Mouse (Mus musculus): Measurements from ENCODE around the gene Exoc6. TPM values are rescaled to one million over a fixed set of nuclear protein-coding genes. Genes with fewer than 3 reads are reported as not detected.

The Exoc6 gene
- polyA plus RNA-seq, 1 experiment, result 3.3 TPM

DNA sequence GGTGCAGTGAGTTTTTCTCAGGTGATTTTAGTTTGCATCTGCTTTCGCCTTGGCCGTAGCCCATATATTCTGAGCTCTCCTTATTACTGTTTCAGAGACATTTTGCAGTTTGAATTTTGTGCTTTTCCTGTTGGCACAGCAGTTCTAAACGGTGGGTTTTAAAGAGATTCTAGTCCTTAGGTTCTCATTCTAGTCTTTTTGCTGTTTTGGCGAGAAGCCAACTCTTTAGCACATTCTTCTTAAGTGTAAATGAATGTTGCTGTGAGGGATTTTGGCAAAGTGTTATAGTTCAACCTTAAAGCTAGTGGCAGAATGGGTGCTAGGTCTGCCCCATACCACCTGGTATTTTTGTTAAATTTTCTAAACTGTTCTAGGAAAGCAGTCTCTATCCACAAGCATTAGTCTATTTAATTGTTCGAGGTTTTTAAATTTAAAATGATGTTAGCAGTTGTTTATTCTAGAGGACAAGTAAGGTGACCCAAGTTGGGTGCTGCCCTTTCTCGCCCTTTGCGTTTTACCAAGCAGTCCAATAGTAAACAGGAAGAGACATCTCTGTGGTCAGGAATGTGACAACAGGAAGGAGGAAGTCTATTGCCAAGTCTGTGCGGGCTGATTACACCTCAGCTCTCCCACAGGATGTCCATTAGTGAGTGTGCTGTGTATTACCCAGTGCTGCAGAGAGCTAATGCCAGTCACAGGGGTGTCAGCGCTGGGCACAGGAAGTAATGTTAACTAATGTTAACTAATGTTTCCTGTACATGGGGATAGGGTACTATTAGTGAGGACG lies 11.1 kb downstream of the Exoc6 start:
- Histone ChIP-seq H3K4me1 (ENCODE audit: control insufficient read depth, insufficient read depth, low read length) (no peaks in the 10 kb centered on the region; the same call in 1 of the 2 replicates), H3K4me3 (ENCODE audit: control insufficient read depth, low read depth, low read length) (no peak overlapping the region), H3K27me3 (ENCODE audit: control insufficient read depth, insufficient read depth, low read length) (no peaks in the 10 kb centered on the region), H3K36me3 (ENCODE audit: control insufficient read depth, insufficient read depth, low read length) (no peaks in the 10 kb centered on the region), H3K27ac (ENCODE audit: control insufficient read depth, insufficient read depth, low read depth, low read length) (no peak overlapping the region)
- TF ChIP-seq POLR2A (IDR thresholded peaks at IDR 0.05; ENCODE audit: control insufficient read depth, low read depth, low read length) (no peak), CTCF (IDR thresholded peaks at IDR 0.05; ENCODE audit: control insufficient read depth, insufficient read depth, insufficient replicate concordance, low read depth, low read length) (no peak)

DNA sequence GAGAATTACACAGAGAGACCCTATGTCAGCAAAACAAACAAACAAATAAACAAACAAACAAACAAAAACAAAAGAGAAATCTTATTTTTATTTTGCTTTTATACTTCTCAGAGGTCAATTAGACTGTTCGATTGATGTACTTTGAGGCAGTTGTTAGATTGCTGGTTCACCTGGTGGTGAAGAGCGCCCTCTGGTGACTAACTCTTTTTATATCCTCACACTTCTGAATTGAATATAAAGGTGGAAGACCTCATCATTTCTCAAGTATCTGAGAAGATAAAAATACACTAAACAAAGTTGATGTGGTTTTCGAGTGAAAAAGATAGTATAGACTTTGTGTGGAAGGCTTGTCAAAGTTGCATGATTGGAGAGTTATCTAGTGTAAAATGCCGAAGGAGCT lies 13.5 kb downstream of the Exoc6 start:
- H3K27me3 ChIP-seq (ENCODE audit: control insufficient read depth, insufficient read depth, low read length), result no peaks in the 10 kb centered on the region
- H3K36me3 ChIP-seq (ENCODE audit: control insufficient read depth, insufficient read depth, low read length), result no peaks in the 10 kb centered on the region
- H3K27ac ChIP-seq (ENCODE audit: control insufficient read depth, insufficient read depth, low read depth, low read length), result no peak overlapping the region
- TF ChIP-seq CTCF (IDR thresholded peaks at IDR 0.05; ENCODE audit: control insufficient read depth, insufficient read depth, insufficient replicate concordance, low read depth, low read length), result peak; percentile 29; the same call in 1 of the 2 replicates
- TF ChIP-seq POLR2A (IDR thresholded peaks at IDR 0.05; ENCODE audit: control insufficient read depth, low read depth, low read length), result no peak
- H3K4me1 ChIP-seq (ENCODE audit: control insufficient read depth, insufficient read depth, low read length), result no peaks in the 10 kb centered on the region
- no peak overlapping the region for H3K4me3 ChIP-seq (ENCODE audit: control insufficient read depth, low read depth, low read length)

GRCm38 (mm10) chr19:37565806-37566205 lies 15.6 kb downstream of the Exoc6 start:
- TF ChIP-seq CTCF (IDR thresholded peaks at IDR 0.05; ENCODE audit: control insufficient read depth, insufficient read depth, insufficient replicate concordance, low read depth, low read length) (no peak), POLR2A (IDR thresholded peaks at IDR 0.05; ENCODE audit: control insufficient read depth, low read depth, low read length) (no peak)
- Histone ChIP-seq H3K36me3 (ENCODE audit: control insufficient read depth, insufficient read depth, low read length) (no peaks in the 10 kb centered on the region), H3K4me3 (ENCODE audit: control insufficient read depth, low read depth, low read length) (no peak overlapping the region), H3K27ac (ENCODE audit: control insufficient read depth, insufficient read depth, low read depth, low read length) (no peak overlapping the region), H3K4me1 (ENCODE audit: control insufficient read depth, insufficient read depth, low read length) (no peaks in the 10 kb centered on the region), H3K27me3 (ENCODE audit: control insufficient read depth, insufficient read depth, low read length) (no peaks in the 10 kb centered on the region)

GRCm38 (mm10) chr19:37569186-37569754 lies 19.1 kb downstream of the Exoc6 start:
- H3K27me3 ChIP-seq (ENCODE audit: control insufficient read depth, insufficient read depth, low read length), result no peaks in the 10 kb centered on the region
- H3K27ac ChIP-seq (ENCODE audit: control insufficient read depth, insufficient read depth, low read depth, low read length), result no peak overlapping the region
- H3K36me3 ChIP-seq (ENCODE audit: control insufficient read depth, insufficient read depth, low read length), result no peaks in the 10 kb centered on the region
- TF ChIP-seq POLR2A (IDR thresholded peaks at IDR 0.05; ENCODE audit: control insufficient read depth, low read depth, low read length) (no peak), CTCF (IDR thresholded peaks at IDR 0.05; ENCODE audit: control insufficient read depth, insufficient read depth, insufficient replicate concordance, low read depth, low read length) (no peak)
- H3K4me1 ChIP-seq (ENCODE audit: control insufficient read depth, insufficient read depth, low read length), result no peaks in the 10 kb centered on the region
- H3K4me3 ChIP-seq (ENCODE audit: control insufficient read depth, low read depth, low read length), result no peak overlapping the region

DNA sequence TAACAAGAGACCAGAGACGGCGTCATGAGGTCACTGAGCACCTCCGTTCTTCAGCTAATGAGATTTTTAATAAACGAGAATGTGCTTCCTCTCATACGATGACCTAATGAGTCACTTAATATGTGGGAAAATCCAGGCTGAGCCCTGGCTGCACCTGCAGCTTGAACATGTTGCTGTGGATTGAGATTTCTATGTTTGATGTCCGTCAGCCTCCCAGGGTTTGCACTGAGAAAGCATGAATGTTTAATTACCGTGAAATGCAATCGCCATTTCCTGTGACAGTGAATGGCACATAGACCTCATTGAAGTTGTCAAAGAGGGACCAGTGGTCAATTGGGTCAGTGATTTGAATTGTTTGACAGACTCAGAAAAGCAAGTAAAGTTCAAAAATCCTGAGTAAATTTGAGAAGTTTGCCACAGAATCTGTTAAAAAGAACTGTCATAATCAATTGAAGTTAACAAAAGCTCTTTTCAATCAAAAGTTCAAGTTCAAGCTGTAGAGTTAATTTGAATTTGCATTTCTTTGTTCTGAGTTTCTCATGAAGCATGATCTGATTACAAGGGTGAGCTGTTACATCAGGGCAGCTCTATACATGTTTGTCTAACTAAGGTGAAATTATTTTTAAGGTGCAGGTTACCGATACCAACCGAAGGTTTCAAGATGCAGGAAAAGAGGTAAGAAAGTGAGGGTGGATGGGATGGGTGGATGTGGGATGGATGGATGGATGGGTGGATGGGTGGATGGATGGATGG lies 20.9 kb downstream of the Exoc6 start:
- TF ChIP-seq POLR2A (IDR thresholded peaks at IDR 0.05; ENCODE audit: control insufficient read depth, low read depth, low read length) (no peak), CTCF (IDR thresholded peaks at IDR 0.05; ENCODE audit: control insufficient read depth, insufficient read depth, insufficient replicate concordance, low read depth, low read length) (no peak)
- H3K4me3 ChIP-seq (ENCODE audit: control insufficient read depth, low read depth, low read length), result no peak overlapping the region
- no peak overlapping the region for H3K27ac ChIP-seq (ENCODE audit: control insufficient read depth, insufficient read depth, low read depth, low read length)
- no peaks in the 10 kb centered on the region for H3K36me3 ChIP-seq (ENCODE audit: control insufficient read depth, insufficient read depth, low read length)
- H3K4me1 ChIP-seq (ENCODE audit: control insufficient read depth, insufficient read depth, low read length), result no peaks in the 10 kb centered on the region
- H3K27me3 ChIP-seq (ENCODE audit: control insufficient read depth, insufficient read depth, low read length), result no peaks in the 10 kb centered on the region

DNA sequence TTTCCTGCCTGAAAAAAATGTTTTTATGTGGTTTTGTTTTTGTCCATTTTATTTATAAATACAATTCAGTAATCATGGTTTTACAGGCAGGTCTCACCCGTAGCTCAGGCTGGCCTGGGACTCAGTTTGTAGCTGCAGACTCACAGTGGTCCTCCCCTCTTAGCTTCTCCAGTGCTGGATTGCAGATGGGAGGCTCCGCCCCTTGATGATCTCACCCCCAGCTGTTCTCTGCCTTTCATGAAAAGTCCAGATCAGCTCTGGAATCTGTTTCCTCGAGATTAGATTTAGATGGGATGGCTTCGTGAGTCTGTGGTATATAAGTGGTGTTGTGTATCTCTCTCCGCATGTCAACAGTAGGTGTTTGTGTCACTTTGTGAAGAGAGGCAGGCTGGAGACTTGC lies 24.6 kb downstream of the Exoc6 start:
- H3K27me3 ChIP-seq (ENCODE audit: control insufficient read depth, insufficient read depth, low read length), result no peaks in the 10 kb centered on the region
- H3K4me1 ChIP-seq (ENCODE audit: control insufficient read depth, insufficient read depth, low read length), result no peaks in the 10 kb centered on the region
- no peak overlapping the region for H3K4me3 ChIP-seq (ENCODE audit: control insufficient read depth, low read depth, low read length)
- no peaks in the 10 kb centered on the region for H3K36me3 ChIP-seq (ENCODE audit: control insufficient read depth, insufficient read depth, low read length)
- no peak overlapping the region for H3K27ac ChIP-seq (ENCODE audit: control insufficient read depth, insufficient read depth, low read depth, low read length)
- no peak for TF ChIP-seq CTCF (IDR thresholded peaks at IDR 0.05; ENCODE audit: control insufficient read depth, insufficient read depth, insufficient replicate concordance, low read depth, low read length)
- no peak for TF ChIP-seq POLR2A (IDR thresholded peaks at IDR 0.05; ENCODE audit: control insufficient read depth, low read depth, low read length)

GRCm38 (mm10) chr19:37579607-37580006 lies 29.4 kb downstream of the Exoc6 start:
- no peaks in the 10 kb centered on the region for H3K4me1 ChIP-seq (ENCODE audit: control insufficient read depth, insufficient read depth, low read length)
- no peaks in the 10 kb centered on the region for H3K27me3 ChIP-seq (ENCODE audit: control insufficient read depth, insufficient read depth, low read length)
- H3K36me3 ChIP-seq (ENCODE audit: control insufficient read depth, insufficient read depth, low read length), result no peaks in the 10 kb centered on the region
- H3K27ac ChIP-seq (ENCODE audit: control insufficient read depth, insufficient read depth, low read depth, low read length), result no peak overlapping the region
- TF ChIP-seq CTCF (IDR thresholded peaks at IDR 0.05; ENCODE audit: control insufficient read depth, insufficient read depth, insufficient replicate concordance, low read depth, low read length), result no peak
- TF ChIP-seq POLR2A (IDR thresholded peaks at IDR 0.05; ENCODE audit: control insufficient read depth, low read depth, low read length), result no peak
- no peak overlapping the region for H3K4me3 ChIP-seq (ENCODE audit: control insufficient read depth, low read depth, low read length)

All from testis, adult 2 months (tissue).